Mouse (Mus musculus) embryonic fibroblast, embryonic 13.5 days (primary cell): ENCODE data around the gene Numb. TPM values are rescaled to one million over a fixed set of nuclear protein-coding genes. Genes with fewer than 3 reads are reported as not detected.

Experiments used
- H3K27ac ChIP-seq: 2 replicates; pipeline ENCODE4 v1.5.1; 2012; ENCODE audit warnings: low read length, control low read depth, inconsistent platforms; ENCODE audit not compliant: insufficient read depth
- H3K4me1 ChIP-seq: 2 replicates; pipeline ENCODE4 v1.6.1; 2011; ENCODE audit warnings: low read length; ENCODE audit not compliant: control insufficient read depth, insufficient read depth
- H3K4me3 ChIP-seq: 2 replicates; pipeline ENCODE4 v1.5.1; 2011; ENCODE audit warnings: mild to moderate bottlenecking, control low read depth, low read length; ENCODE audit not compliant: insufficient read depth
- CTCF ChIP-seq: IDR thresholded peaks from 2 replicates; pipeline ENCODE4 v1.5.1; 2011; ENCODE audit warnings: mild to moderate bottlenecking, control low read depth, low read length, moderate library complexity, borderline replicate concordance; ENCODE audit not compliant: insufficient read depth
- POLR2A ChIP-seq: IDR thresholded peaks from 2 replicates; pipeline ENCODE4 v1.6.1; 2011; ENCODE audit warnings: low read depth, mild to moderate bottlenecking, control low read depth, low read length, moderate library complexity
- polyA plus RNA-seq: library from polyadenylated mRNA; stranded (reverse); fragments of >200 nt; gene quantifications from 2 replicates; pipeline ENCODE4 v1.2.4, GENCODE M21; 2011; ENCODE audit warnings: low read depth; ENCODE audit not compliant: missing spikeins, insufficient read length

The Numb gene
- polyA plus RNA-seq, 1 experiment, result 23.6 TPM

GRCm38 (mm10) chr12:83923486-83923859 is 1.7 kb upstream of the Numb start:
- no peak overlapping the region for H3K27ac ChIP-seq
- H3K4me3 ChIP-seq, result no peak overlapping the region
- peaks cover 3% of the 10 kb centered on the region; the same call in 1 of the 2 replicates for H3K4me1 ChIP-seq
- no peak for TF ChIP-seq CTCF
- TF ChIP-seq POLR2A, result no peak

DNA sequence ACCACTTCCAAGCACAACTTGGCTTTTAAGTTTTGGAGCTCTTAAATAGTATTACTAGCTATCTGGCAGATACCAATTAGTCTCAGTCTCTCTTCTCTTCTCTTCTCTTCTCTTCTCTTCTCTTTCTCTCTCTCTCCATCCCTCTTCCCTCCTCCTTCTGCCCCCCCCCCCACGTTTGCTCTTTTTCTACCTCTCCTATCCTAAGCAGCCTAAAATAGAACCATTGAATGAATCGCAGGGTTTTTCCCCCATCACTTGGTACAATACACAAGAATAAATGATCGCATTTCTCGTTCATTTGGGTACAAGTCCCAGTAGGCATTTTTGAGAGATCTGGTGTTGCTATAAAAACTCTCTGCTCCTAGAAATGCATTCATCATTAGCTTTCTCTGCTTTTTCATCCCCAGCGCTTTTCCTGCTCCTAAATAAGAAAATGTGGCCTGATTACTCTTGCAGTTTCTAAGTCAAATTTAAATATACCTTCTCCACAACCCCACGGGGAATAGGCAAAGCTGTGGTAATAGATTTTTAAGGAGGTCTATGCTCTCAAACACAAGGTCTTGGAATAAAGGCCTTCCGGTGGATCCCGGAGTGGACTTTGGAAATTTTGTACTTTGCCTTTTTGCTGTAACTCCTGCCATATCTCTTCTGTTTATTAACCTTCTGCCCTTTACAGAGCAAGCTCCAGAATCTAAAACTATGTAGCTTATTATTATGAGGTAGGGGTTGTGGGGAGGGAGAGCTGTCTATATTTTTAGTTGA is 1.2 kb upstream of the Numb start:
- Histone ChIP-seq H3K27ac (peak overlapping the region; percentile 59), H3K4me1 (peaks cover 3% of the 10 kb centered on the region; the same call in 1 of the 2 replicates), H3K4me3 (peak overlapping the region; percentile 68)
- TF ChIP-seq CTCF (no peak), POLR2A (no peak)

GRCm38 (mm10) chr12:83920721-83921441 is 853 bp downstream of the Numb start:
- peak overlapping the region; percentile 96 for H3K4me3 ChIP-seq
- no peak for TF ChIP-seq CTCF
- TF ChIP-seq POLR2A, result no peak
- no peak overlapping the region for H3K27ac ChIP-seq
- peaks cover 3% of the 10 kb centered on the region; the same call in 1 of the 2 replicates for H3K4me1 ChIP-seq

DNA sequence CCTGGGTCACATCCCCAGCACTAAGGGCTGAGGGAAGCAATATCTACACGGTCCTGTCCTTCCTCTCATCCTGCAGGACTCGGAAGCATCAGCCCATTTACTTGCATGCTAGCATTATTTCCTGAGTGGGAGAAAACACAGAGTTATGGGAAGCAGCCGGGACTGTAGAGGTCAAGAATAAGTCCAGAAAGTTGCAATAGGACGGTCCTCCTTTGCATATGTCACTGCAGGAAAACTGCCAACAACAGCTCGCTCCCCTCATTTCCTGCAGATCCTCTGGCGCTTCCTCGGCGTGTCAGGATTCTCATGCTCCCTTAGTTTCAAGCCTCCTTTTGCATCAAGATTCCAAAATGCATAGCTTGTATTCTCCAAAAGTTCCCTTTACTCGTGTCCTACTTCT is 4.8 kb downstream of the Numb start:
- TF ChIP-seq POLR2A (no peak), CTCF (no peak)
- Histone ChIP-seq H3K4me3 (no peak overlapping the region), H3K27ac (no peak overlapping the region), H3K4me1 (no peaks in the 10 kb centered on the region)

DNA sequence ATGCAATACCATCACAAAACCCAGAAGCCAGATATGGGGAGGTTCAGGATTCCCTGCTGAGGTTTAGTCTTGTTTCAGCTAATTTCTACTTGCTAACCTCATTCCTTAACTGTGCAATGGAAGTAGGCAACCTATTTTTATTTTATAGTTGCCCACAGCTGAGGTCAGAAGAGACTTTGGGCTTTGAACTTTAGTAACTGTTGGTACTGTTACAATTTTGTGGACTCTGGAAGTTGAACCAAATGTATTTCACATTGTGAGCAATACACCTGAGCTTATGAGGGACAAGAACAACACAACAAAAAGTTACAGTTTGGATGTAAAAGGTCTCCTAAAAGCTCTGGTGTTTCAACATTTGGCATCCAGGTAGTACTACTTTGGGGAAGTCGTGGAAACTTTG is 6.9 kb downstream of the Numb start:
- TF ChIP-seq POLR2A (no peak), CTCF (no peak)
- Histone ChIP-seq H3K27ac (no peak overlapping the region), H3K4me3 (no peak overlapping the region), H3K4me1 (no peaks in the 10 kb centered on the region)

DNA sequence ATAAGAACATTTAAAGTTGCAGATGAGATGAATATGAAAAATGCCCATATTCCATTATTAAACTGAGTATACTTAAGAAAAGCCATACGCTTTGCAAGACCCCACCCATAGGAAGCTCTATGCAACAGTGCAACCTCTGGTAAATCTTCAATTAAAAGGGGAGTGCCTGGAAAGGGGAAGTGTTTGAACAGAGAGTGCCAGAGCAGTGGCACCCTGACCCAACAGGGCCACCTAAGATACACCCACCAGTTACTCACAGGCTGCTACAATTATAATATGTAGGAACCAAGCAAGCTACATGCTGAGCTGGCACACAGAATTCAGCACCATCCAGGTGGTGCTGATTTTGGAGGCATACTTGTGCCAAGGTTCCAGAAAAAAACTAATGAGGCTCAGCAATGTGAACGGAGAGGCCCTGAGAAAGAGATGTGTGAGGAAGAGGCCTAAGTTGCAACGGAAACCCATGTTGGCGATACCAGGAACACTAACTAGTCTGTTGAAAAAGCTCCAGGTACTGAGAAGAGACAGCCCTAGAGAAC is 7.5 kb downstream of the Numb start:
- H3K4me1 ChIP-seq, result no peaks in the 10 kb centered on the region
- H3K4me3 ChIP-seq, result no peak overlapping the region
- TF ChIP-seq CTCF, result no peak
- no peak for TF ChIP-seq POLR2A
- no peak overlapping the region for H3K27ac ChIP-seq

DNA sequence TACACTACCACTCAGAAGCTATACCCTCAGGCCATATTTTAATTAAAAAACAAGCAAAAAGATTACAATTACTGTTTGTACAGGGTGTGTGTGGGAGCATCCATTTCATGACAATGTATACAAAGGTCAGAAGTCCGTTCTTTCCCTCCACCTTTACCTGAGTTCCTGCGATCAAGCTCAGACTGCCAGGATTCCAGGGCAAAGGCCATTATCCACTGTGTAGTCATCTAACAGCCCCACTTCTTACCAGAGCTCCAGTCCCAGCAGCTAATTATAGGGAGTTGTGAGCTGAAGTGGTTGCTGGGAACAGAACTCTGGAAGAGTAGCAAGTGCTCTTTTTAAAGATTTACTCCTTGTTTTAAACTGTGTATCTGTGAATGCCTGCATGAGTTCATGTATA is 11.3 kb downstream of the Numb start:
- H3K27ac ChIP-seq, result no peak overlapping the region

DNA sequence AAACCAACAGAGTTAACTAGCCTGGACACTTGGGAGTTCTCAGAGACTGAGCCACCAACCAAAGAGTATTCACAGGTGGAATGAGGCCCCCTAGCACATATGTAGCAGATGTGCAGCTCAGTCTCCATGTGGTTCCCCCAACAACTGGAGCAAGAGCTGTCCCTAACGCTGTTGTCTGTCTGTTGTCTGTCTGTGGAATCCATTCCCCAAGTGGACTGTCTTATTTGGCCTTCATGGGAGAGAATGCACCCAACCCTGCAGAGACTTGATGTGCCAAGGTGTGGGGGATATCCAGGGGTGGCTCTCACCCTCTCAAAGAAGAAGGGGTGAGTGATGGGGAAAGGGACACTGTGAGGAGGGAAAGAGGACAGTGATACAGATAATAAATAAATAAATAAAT is 28.8 kb downstream of the Numb start:
- Histone ChIP-seq H3K4me1 (no peaks in the 10 kb centered on the region), H3K27ac (no peak overlapping the region), H3K4me3 (no peak overlapping the region)
- TF ChIP-seq POLR2A (no peak), CTCF (no peak)

More for the DNA sequence above, 11.3 kb downstream of the Numb start:
- no peak overlapping the region for H3K4me3 ChIP-seq
- TF ChIP-seq POLR2A (no peak), CTCF (no peak)
- no peaks in the 10 kb centered on the region for H3K4me1 ChIP-seq

DNA sequence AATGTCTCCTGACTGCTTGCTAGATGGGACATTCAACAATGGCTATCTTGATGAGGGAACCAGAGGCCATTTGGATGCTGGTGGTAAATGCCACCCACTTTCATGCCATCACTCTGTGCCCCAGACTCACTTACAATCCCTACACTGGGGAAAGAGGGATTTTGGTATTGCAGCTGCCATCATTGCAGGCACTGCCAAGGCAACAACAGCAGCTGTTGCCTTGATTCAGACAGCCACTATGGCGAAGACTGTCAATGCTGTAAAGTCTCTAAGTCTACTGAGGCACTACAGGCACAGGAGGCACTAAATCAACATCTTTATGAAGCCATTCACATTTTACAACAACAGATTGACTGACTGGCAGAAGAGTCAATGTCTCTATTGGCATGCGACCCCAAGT is 30.5 kb downstream of the Numb start:
- Histone ChIP-seq H3K4me1 (no peaks in the 10 kb centered on the region), H3K4me3 (no peak overlapping the region), H3K27ac (no peak overlapping the region)
- TF ChIP-seq POLR2A, result no peak
- no peak for TF ChIP-seq CTCF

- TF ChIP-seq POLR2A (no peak), CTCF (no peak)
- Histone ChIP-seq H3K27ac (no peak overlapping the region), H3K4me3 (no peak overlapping the region), H3K4me1 (no peaks in the 10 kb centered on the region)
These were observed 32.6 kb downstream of the Numb start for GRCm38 (mm10) chr12:83889128-83889527.
